ENCODE assay signal across 9 mouse cellular contexts in genomic region chr5:41125050-41125449, GRCm38 (mm10).
DNase-seq lines count a peak whose midpoint lies in the region; ATAC-seq and TF ChIP-seq lines count a peak whose summit lies in the region.
"Had no signal": no experiment of that assay in that cellular context is flagged by ENCODE, and none has a peak within 500 bp of the region (broad histone marks: within the 10 kb centered on the region; RNA-seq: fewer than 3 reads in every experiment).

No protein-coding gene starts in this region.

- DNase-seq in heart, adult 8-10 months (ENCODE audit: low spot score), result peak; percentile 6
- no peak for DNase-seq in heart, postnatal 25 days (ENCODE audit: low spot score)
- peak; percentile 66 for DNase-seq in lung, postnatal 0 days (ENCODE audit: low spot score)
- DNase-seq in lung, postnatal 10 days, result no peak
- DNase-seq in embryo, embryonic 10.5 days (ENCODE audit: low spot score), result peak; percentile 80
- DNase-seq in skeletal muscle tissue, adult 2 months (ENCODE audit: low read depth, low spot score), result peak; percentile 7
- DNase-seq in gastrocnemius, postnatal 25 days, result no peak
- DNase-seq in frontal cortex, postnatal 14 days (ENCODE audit: low spot score in 2 of 2), result no peak

- H3K4me3 ChIP-seq in lung, postnatal 0 days (ENCODE audit: low read depth, low read length), result no peak overlapping the region

- intact Hi-C loops in heart, postnatal 25 days (cut with DNase I), result loop anchor here (1.0 kb wide), 1 partner anchor 643 kb away; no protein-coding TSS in a partner anchor

- no peaks in the 10 kb centered on the region for H3K4me1 ChIP-seq in lung, postnatal 0 days (ENCODE audit: insufficient read depth, low read depth, low read length)

- TF ChIP-seq EP300 in lung, postnatal 0 days (IDR thresholded peaks at IDR 0.05), result no peak

- no peak overlapping the region for H3K9ac ChIP-seq in lung, postnatal 0 days (replicated peaks; ENCODE audit: low read depth)

- no peaks in the 10 kb centered on the region for H3K36me3 ChIP-seq in lung, postnatal 0 days (ENCODE audit: insufficient read depth, low read length)

- no peaks in the 10 kb centered on the region for H3K27me3 ChIP-seq in lung, postnatal 0 days (replicated peaks; ENCODE audit: insufficient read depth, low read length)

- 19% methylated on average over 5 of the region's 5 CpGs for WGBS in lung, postnatal 0 days

- no peaks in the 10 kb centered on the region for H3K9me3 ChIP-seq in lung, postnatal 0 days (ENCODE audit: low read length)

- ATAC-seq in lung, postnatal 0 days, result no peak

- peak; percentile 68 for TF ChIP-seq CTCF in lung, postnatal 0 days (IDR thresholded peaks at IDR 0.05)

- H3K27ac ChIP-seq in lung, postnatal 0 days (ENCODE audit: low read length), result no peak overlapping the region
- H3K27ac ChIP-seq: macrophage had no signal

- H3K4me2 ChIP-seq in lung, postnatal 0 days (replicated peaks; ENCODE audit: low read depth, low read length), result no peak overlapping the region

Comparison
In these comparisons a context has a peak if more than half of its experiments do, and no peak if none do; other contexts are left out.
1. DNase-seq: peak in heart, adult 8-10 months (single experiment), lung, postnatal 0 days (single experiment), embryo, embryonic 10.5 days (single experiment) and skeletal muscle tissue, adult 2 months (single experiment); none in heart, postnatal 25 days (single experiment), lung, postnatal 10 days (single experiment), gastrocnemius, postnatal 25 days (single experiment) and frontal cortex, postnatal 14 days (0 of 2).